Mouse (Mus musculus): ENCODE results near the gene Fstl3.

Fstl3 gene

GRCm38 (mm10) chr10:79815671-79816494 is 38.8 kb downstream of the Fstl3 start:
- DNase-seq, result no peak

GRCm38 (mm10) chr10:79817111-79817510 is 40.0 kb downstream of the Fstl3 start:
- DNase-seq, result no peak

- DNase-seq, result no peak
These were observed 41.2 kb downstream of the Fstl3 start for GRCm38 (mm10) chr10:79818225-79818624.

GRCm38 (mm10) chr10:79819606-79820005 is 42.5 kb downstream of the Fstl3 start:
- DNase-seq, result no peak

GRCm38 (mm10) chr10:79820277-79820676 is 43.2 kb downstream of the Fstl3 start:
- DNase-seq, result no peak

- no peak for DNase-seq
These were observed 43.7 kb downstream of the Fstl3 start, which contains the start of gene Misp for GRCm38 (mm10) chr10:79820782-79821181. Misp (plus strand) TSS chr10:79820989.

- no peak for DNase-seq
These were observed 44.7 kb downstream of the Fstl3 start for GRCm38 (mm10) chr10:79821731-79822130.

- no peak for DNase-seq
These were observed 45.3 kb downstream of the Fstl3 start for GRCm38 (mm10) chr10:79822372-79822771.

- no peak for DNase-seq
These were observed 45.9 kb downstream of the Fstl3 start for GRCm38 (mm10) chr10:79823011-79823410.

GRCm38 (mm10) chr10:79824413-79824812 is 47.3 kb downstream of the Fstl3 start:
- DNase-seq, result no peak

GRCm38 (mm10) chr10:79831583-79831982 is 54.5 kb downstream of the Fstl3 start:
- no peak for DNase-seq

Measured in cerebellum, adult 8-10 months (tissue).